Mouse (Mus musculus) kidney, adult 2 months (tissue): ENCODE measurements around the gene Pcdh10.

Source experiments
- CTCF ChIP-seq: fragments of 200-500 bp; conservative IDR thresholded peaks from 2 replicates; pipeline ENCODE4 v1.5.1; 2011; ENCODE audit warnings: low read depth, mild to moderate bottlenecking, control low read depth, low read length, moderate library complexity, mixed read lengths; ENCODE audit not compliant: insufficient read depth, insufficient read length
- POLR2A ChIP-seq: fragments of 200-500 bp; IDR thresholded peaks from one replicate; pipeline ENCODE4 v1.6.1; 2011; ENCODE audit warnings: low read depth, low read length, control low read depth

DNA sequence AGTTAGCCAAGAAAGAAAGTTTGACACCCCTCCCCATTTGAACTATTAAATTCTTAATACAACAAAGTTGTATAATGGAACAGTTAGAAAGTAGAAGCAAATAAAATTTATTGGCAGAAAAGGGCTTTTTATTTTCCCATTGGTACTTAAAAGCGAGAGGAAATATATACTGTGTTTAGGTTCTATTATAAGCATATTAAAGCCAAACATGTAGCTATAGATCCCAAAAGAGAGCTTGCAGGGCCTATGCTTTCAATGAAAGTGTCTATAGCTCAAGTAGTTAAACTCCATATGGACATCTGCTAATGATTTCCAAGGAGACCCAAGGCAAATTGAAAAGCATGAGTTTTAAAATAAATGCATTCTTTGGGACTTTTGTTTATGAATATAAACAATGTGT, 22.3 kb upstream of the Pcdh10 start:
- TF ChIP-seq CTCF (no peak), POLR2A (no peak)
